Mouse (Mus musculus) small intestine, adult 2 months (tissue): ENCODE results near the gene Hecw2. TPM values are rescaled to one million over a fixed set of nuclear protein-coding genes. Genes with fewer than 3 reads are reported as not detected.

Experiments
- H3K27ac ChIP-seq: fragments of 200-500 bp; 2 replicates; pipeline ENCODE4 v1.5.1; 2012; ENCODE audit warnings: low read depth, low read length, control low read depth, inconsistent platforms; ENCODE audit not compliant: insufficient read depth
- H3K27me3 ChIP-seq: fragments of 200-500 bp; 2 replicates; pipeline ENCODE4 v1.6.1; 2012; ENCODE audit warnings: mild to moderate bottlenecking, moderate library complexity, low read length, inconsistent platforms; ENCODE audit not compliant: control insufficient read depth, insufficient read depth
- H3K36me3 ChIP-seq: fragments of 200-500 bp; 2 replicates; pipeline ENCODE4 v1.6.1; 2012; ENCODE audit warnings: mild to moderate bottlenecking, low read length, control low read depth, inconsistent platforms; ENCODE audit not compliant: control insufficient read depth, insufficient read depth
- H3K4me1 ChIP-seq: fragments of 200-500 bp; 2 replicates; pipeline ENCODE4 v1.6.1; 2012; ENCODE audit warnings: low read length, inconsistent platforms, mixed read lengths; ENCODE audit not compliant: control insufficient read depth, insufficient read depth, insufficient read length
- H3K4me3 ChIP-seq: fragments of 200-500 bp; 2 replicates; pipeline ENCODE4 v1.5.1; 2012; ENCODE audit warnings: low read depth, mild to moderate bottlenecking, control low read depth, inconsistent platforms, low read length, moderate library complexity
- CTCF ChIP-seq: fragments of 200-500 bp; IDR thresholded peaks from 2 replicates; pipeline ENCODE4 v1.5.1; 2012; ENCODE audit warnings: low read depth, mild to moderate bottlenecking, control low read depth, inconsistent platforms, low read length, moderate library complexity, mixed read lengths; ENCODE audit not compliant: insufficient replicate concordance, insufficient read length; ENCODE audit errors: extremely low read depth
- POLR2A ChIP-seq: fragments of 200-500 bp; IDR thresholded peaks from 2 replicates; pipeline ENCODE4 v1.6.1; 2012; ENCODE audit warnings: low read depth, mild to moderate bottlenecking, control low read depth, inconsistent platforms, low read length, moderate library complexity
- WGBS: fragments of 180-500 bp; shearing (Covaris S2); methylation state at CpG from one replicate; pipeline ENCODE4 v1.1.7; 2018; 5-methylcytosine and 5-hydroxymethylcytosine counted together
- polyA plus RNA-seq: library from polyadenylated mRNA; depleted of rRNA; stranded (reverse); fragments of >200 nt; gene quantifications from 2 replicates; pipeline ENCODE4 v1.2.3, GENCODE M21; 2012; rRNA removed

The Hecw2 gene
- polyA plus RNA-seq, 1 experiment, result 0.25 TPM

- 46% methylated on average over 2 of the region's 2 CpGs for WGBS
- TF ChIP-seq POLR2A, result no peak
- no peak for TF ChIP-seq CTCF
- Histone ChIP-seq H3K36me3 (peaks cover 45% of the 10 kb centered on the region), H3K4me1 (0 out of 2 replicates have a peak, but pooled peaks cover 2% of the 10 kb centered on the region), H3K27ac (no peak overlapping the region), H3K4me3 (no peak overlapping the region), H3K27me3 (no peaks in the 10 kb centered on the region)
Observed at GRCm38 (mm10) chr1:53766112-53766511, 428.9 kb downstream of the Hecw2 start.

GRCm38 (mm10) chr1:53757316-53757715 lies 437.7 kb downstream of the Hecw2 start:
- WGBS, result 86% methylated on average over 4 of the region's 4 CpGs
- Histone ChIP-seq H3K4me3 (no peak overlapping the region), H3K27ac (no peak overlapping the region), H3K27me3 (no peaks in the 10 kb centered on the region), H3K36me3 (peaks cover 42% of the 10 kb centered on the region), H3K4me1 (no peaks in the 10 kb centered on the region)
- no peak for TF ChIP-seq POLR2A
- TF ChIP-seq CTCF, result no peak

Other genes starting within 250 kb of the Hecw2 start
- gene Ccdc150, start 55.5 kb upstream of the Hecw2 start, polyA plus RNA-seq, result not detected in 2 replicates
- gene Gtf3c3, start 243.8 kb upstream of the Hecw2 start, polyA plus RNA-seq, result 0.56 and 1.4 TPM in 2 replicates